Mouse (Mus musculus) cerebellum, adult 2 months (tissue): ENCODE data around the gene Ptov1. TPM values are rescaled to one million over a fixed set of nuclear protein-coding genes. Genes with fewer than 3 reads are reported as not detected.

Experiments used
- DNase-seq, 2 experiments: peaks; one replicate each; pipeline ENCODE4 v3.0.0; 2021
- H3K27ac ChIP-seq: fragments of 200-500 bp; 2 replicates; pipeline ENCODE4 v1.5.1; 2012; ENCODE audit warnings: low read length, control low read depth, inconsistent platforms; ENCODE audit not compliant: insufficient read depth
- H3K27me3 ChIP-seq: fragments of 200-500 bp; 2 replicates; pipeline ENCODE4 v1.6.1; 2012; ENCODE audit warnings: inconsistent platforms, mild to moderate bottlenecking, low read length, moderate library complexity; ENCODE audit not compliant: control insufficient read depth, insufficient read depth
- H3K4me1 ChIP-seq: fragments of 200-500 bp; 2 replicates; pipeline ENCODE4 v1.6.1; 2011; ENCODE audit warnings: low read length; ENCODE audit not compliant: control insufficient read depth, insufficient read depth
- H3K4me3 ChIP-seq: fragments of 200-500 bp; replicated peaks from 2 replicates; pipeline ENCODE3; 2011; ENCODE audit warnings: mild to moderate bottlenecking, low read depth, low read length, control low read depth; ENCODE audit not compliant: insufficient read depth
- CTCF ChIP-seq: fragments of 200-500 bp; IDR thresholded peaks from 2 replicates; pipeline ENCODE4 v1.5.1; 2011; ENCODE audit warnings: low read depth, mild to moderate bottlenecking, control low read depth, low read length, moderate library complexity, borderline replicate concordance; ENCODE audit not compliant: insufficient read depth
- POLR2A ChIP-seq: fragments of 200-500 bp; IDR thresholded peaks from 2 replicates; pipeline ENCODE4 v1.6.1; 2011; ENCODE audit warnings: low read length, control low read depth, borderline replicate concordance; ENCODE audit not compliant: insufficient read depth
- WGBS: fragments of 180-500 bp; shearing (Covaris S2); methylation state at CpG from one replicate; pipeline ENCODE4 v1.1.7; 2018; 5-methylcytosine and 5-hydroxymethylcytosine counted together
- polyA plus RNA-seq: library from polyadenylated mRNA; depleted of rRNA; stranded (reverse); fragments of >200 nt; gene quantifications from 2 replicates; pipeline ENCODE4 v1.2.3, GENCODE M21; 2012; rRNA removed

Gene Ptov1
- polyA plus RNA-seq, result 355 and 364 TPM in 2 replicates

GRCm38 (mm10) chr7:44869697-44870528 lies at the start of gene Ptov1:
Ptov1 (minus strand) TSS chr7:44869788.
- H3K4me1 ChIP-seq, result peaks cover 26% of the 10 kb centered on the region
- peak within 1 kb of the TSS; percentile 98 for H3K27ac ChIP-seq
- peak within 1 kb of the TSS; percentile 53 for H3K4me3 ChIP-seq
- TF ChIP-seq POLR2A, result peak; percentile 76; the same call in 1 of the 2 replicates
- TF ChIP-seq CTCF, result no peak
- DNase-seq, result peak; percentile 93 to 98
- WGBS, result 8% methylated on average over 29 of the region's 29 CpGs
- no peaks in the 10 kb centered on the region for H3K27me3 ChIP-seq

- Histone ChIP-seq H3K27ac (peak overlapping the region; percentile 55; the same call in 1 of the 2 replicates), H3K4me3 (no peak overlapping the region), H3K27me3 (no peaks in the 10 kb centered on the region), H3K4me1 (peaks cover 13% of the 10 kb centered on the region)
- no peak for DNase-seq
- TF ChIP-seq CTCF (no peak), POLR2A (no peak)
- WGBS, result 34% methylated on average over 5 of the region's 5 CpGs
Measured at GRCm38 (mm10) chr7:44919127-44919526, 49.5 kb upstream of the Ptov1 start.

GRCm38 (mm10) chr7:44918219-44918618 lies 48.6 kb upstream of the Ptov1 start:
- peaks cover 13% of the 10 kb centered on the region for H3K4me1 ChIP-seq
- WGBS, result 81% methylated on average over 3 of the region's 3 CpGs
- no peak overlapping the region for H3K4me3 ChIP-seq
- peak in 1 of 2 experiments; percentile 7 for DNase-seq
- H3K27ac ChIP-seq, result no peak overlapping the region
- no peaks in the 10 kb centered on the region for H3K27me3 ChIP-seq
- TF ChIP-seq CTCF (no peak), POLR2A (no peak)

GRCm38 (mm10) chr7:44916881-44917280 lies 47.3 kb upstream of the Ptov1 start:
- WGBS, result 85% methylated on average over 4 of the region's 4 CpGs

GRCm38 (mm10) chr7:44916191-44916590 lies 46.6 kb upstream of the Ptov1 start:
- Histone ChIP-seq H3K4me3 (no peak overlapping the region), H3K27ac (no peak overlapping the region), H3K4me1 (peaks cover 13% of the 10 kb centered on the region), H3K27me3 (no peaks in the 10 kb centered on the region)
- DNase-seq, result peak in 1 of 2 experiments; percentile 12
- no peak for TF ChIP-seq CTCF
- TF ChIP-seq POLR2A, result no peak
- WGBS, result 49% methylated on average over 6 of the region's 6 CpGs

More at GRCm38 (mm10) chr7:44916881-44917280, 47.3 kb upstream of the Ptov1 start:
- no peak for TF ChIP-seq POLR2A
- TF ChIP-seq CTCF, result no peak
- Histone ChIP-seq H3K27me3 (no peaks in the 10 kb centered on the region), H3K4me1 (peaks cover 13% of the 10 kb centered on the region), H3K4me3 (no peak overlapping the region), H3K27ac (no peak overlapping the region)
- DNase-seq, result no peak

- no peak overlapping the region for H3K4me3 ChIP-seq
- DNase-seq, result peak in 1 of 2 experiments; percentile 12
- H3K4me1 ChIP-seq, result peaks cover 13% of the 10 kb centered on the region
- 90% methylated on average over 9 of the region's 9 CpGs for WGBS
- H3K27ac ChIP-seq, result no peak overlapping the region
- H3K27me3 ChIP-seq, result no peaks in the 10 kb centered on the region
- no peak for TF ChIP-seq POLR2A
- no peak for TF ChIP-seq CTCF
Measured at GRCm38 (mm10) chr7:44915314-44915713, 45.7 kb upstream of the Ptov1 start.

- no peak for DNase-seq
- WGBS, result 86% methylated on average over 2 of the region's 2 CpGs
- Histone ChIP-seq H3K27me3 (no peaks in the 10 kb centered on the region), H3K4me3 (no peak overlapping the region), H3K27ac (no peak overlapping the region), H3K4me1 (peaks cover 13% of the 10 kb centered on the region)
- TF ChIP-seq POLR2A, result no peak
- no peak for TF ChIP-seq CTCF
Measured at GRCm38 (mm10) chr7:44914396-44914795, 44.8 kb upstream of the Ptov1 start.
